Mouse (Mus musculus): Measurements from ENCODE around the gene AA986860. TPM values are rescaled to one million over a fixed set of nuclear protein-coding genes. Genes with fewer than 3 reads are reported as not detected.

The AA986860 gene
- total and polyA plus RNA-seq, 3 experiments: 0.43 to 0.82 (median 0.47) TPM

GRCm38 (mm10) chr1:130710283-130711080 lies 21.3 kb upstream of the AA986860 start:
- H3K4me3 ChIP-seq: no peak overlapping the region
- no peaks in the 10 kb centered on the region for H3K27me3 ChIP-seq (ENCODE audit: control insufficient read depth, insufficient read depth, low read length)
- peaks cover 52% of the 10 kb centered on the region for H3K36me3 ChIP-seq (ENCODE audit: control insufficient read depth, insufficient read depth, low read length)
- intact Hi-C loops (cut with DNase I): loop anchor here (10.0 kb wide), 1 partner anchor 384 kb away; the partner anchor contains the start of gene Mapkapk2
- peak in 1 of 2 experiments; percentile 35 for DNase-seq
- 0 out of 2 replicates have a peak, but pooled peaks cover 2% of the 10 kb centered on the region for H3K79me2 ChIP-seq (replicated peaks; ENCODE audit: control insufficient read depth, insufficient read depth, low read length)
- TF ChIP-seq EP300 (IDR thresholded peaks at IDR 0.05; ENCODE audit: insufficient read depth, low read depth, low read length): peak; percentile 87
- no peak for TF ChIP-seq CTCF (IDR thresholded peaks at IDR 0.05)
- WGBS: 72% methylated on average over 22 of the region's 22 CpGs
- H3K27ac ChIP-seq: peak overlapping the region; percentile 72
- peak overlapping the region; percentile 20; the same call in 1 of the 2 replicates for H3K9ac ChIP-seq (ENCODE audit: low read depth, low read length)
- peaks cover 3% of the 10 kb centered on the region for H3K4me1 ChIP-seq (ENCODE audit: control insufficient read depth, insufficient read depth, low read length)

- H3K9ac ChIP-seq (ENCODE audit: low read depth, low read length): no peak overlapping the region
- TF ChIP-seq POLR2A (IDR thresholded peaks at IDR 0.05; ENCODE audit: insufficient read depth, low read depth, low read length) (no peak), CTCF (IDR thresholded peaks at IDR 0.05) (no peak), EP300 (IDR thresholded peaks at IDR 0.05; ENCODE audit: insufficient read depth, low read depth, low read length) (no peak)
- peaks cover 6% of the 10 kb centered on the region for H3K4me1 ChIP-seq (ENCODE audit: control insufficient read depth, insufficient read depth, low read length)
- peak overlapping the region; percentile 53 for H3K27ac ChIP-seq
- 68% methylated on average over 4 of the region's 4 CpGs for WGBS
- H3K79me2 ChIP-seq (replicated peaks; ENCODE audit: control insufficient read depth, insufficient read depth, low read length): peaks cover 2% of the 10 kb centered on the region; the same call in 1 of the 2 replicates
- DNase-seq: no peak
- peak overlapping the region; percentile 19 for H3K4me3 ChIP-seq
- intact Hi-C loops (cut with DNase I): loop anchor here (10.0 kb wide), 1 partner anchor 381 kb away; the partner anchor contains the start of gene Mapkapk2
- H3K36me3 ChIP-seq (ENCODE audit: control insufficient read depth, insufficient read depth, low read length): peaks cover 33% of the 10 kb centered on the region
- H3K27me3 ChIP-seq (ENCODE audit: control insufficient read depth, insufficient read depth, low read length): no peaks in the 10 kb centered on the region
Observed at GRCm38 (mm10) chr1:130714046-130714445, 17.7 kb upstream of the AA986860 start.

DNA sequence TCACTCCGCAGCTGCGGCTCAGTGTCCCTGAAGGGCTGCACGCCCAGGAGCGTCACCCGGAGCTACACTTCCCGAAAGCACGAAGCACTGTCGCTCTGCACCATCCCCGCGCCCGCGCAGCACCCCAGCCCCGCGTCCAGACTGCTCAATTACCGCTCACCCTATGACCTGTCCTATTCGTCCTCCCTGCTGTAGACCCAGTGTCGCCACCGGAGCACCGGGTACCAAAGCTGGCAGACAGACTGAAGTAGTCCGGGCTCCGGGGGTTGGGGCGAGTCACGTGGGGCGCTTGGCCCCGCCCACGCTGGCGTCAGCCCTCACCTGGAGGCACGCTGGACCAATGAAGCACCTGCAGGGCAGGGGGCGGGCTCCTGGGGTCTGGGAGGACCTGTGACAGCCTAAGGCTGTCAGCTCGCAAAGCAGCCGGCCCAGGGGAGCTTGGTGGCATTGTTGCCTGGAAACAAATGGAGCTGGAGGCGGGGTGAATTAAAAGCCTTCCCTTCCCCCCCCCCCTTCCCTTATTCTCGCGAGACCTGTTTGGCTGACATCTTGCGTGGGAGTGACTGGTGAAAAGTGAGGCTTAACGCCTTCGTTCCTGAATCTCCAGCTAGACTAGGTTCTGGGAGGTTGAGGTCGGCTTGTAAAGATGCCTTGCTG lies 16.1 kb upstream of the AA986860 start, which contains the start of gene Gm29427:
Gene Gm29427 (minus strand): TSS at position 239 of the 657 bp plus-strand sequence.
- peak within 1 kb of the TSS; percentile 96 for H3K27ac ChIP-seq
- intact Hi-C loops (cut with DNase I): loop anchor here (10.0 kb wide), 1 partner anchor 379 kb away; the partner anchor contains the start of gene Mapkapk2
- H3K79me2 ChIP-seq (replicated peaks; ENCODE audit: control insufficient read depth, insufficient read depth, low read length): no peaks in the 10 kb centered on the region; the same call in 1 of the 2 replicates
- peak; percentile 95 to 97 for DNase-seq
- peaks cover 25% of the 10 kb centered on the region for H3K36me3 ChIP-seq (ENCODE audit: control insufficient read depth, insufficient read depth, low read length)
- H3K27me3 ChIP-seq (ENCODE audit: control insufficient read depth, insufficient read depth, low read length): no peaks in the 10 kb centered on the region
- H3K4me3 ChIP-seq: peak within 1 kb of the TSS; percentile 89
- peak; percentile 77 for TF ChIP-seq POLR2A (IDR thresholded peaks at IDR 0.05; ENCODE audit: insufficient read depth, low read depth, low read length)
- TF ChIP-seq EP300 (IDR thresholded peaks at IDR 0.05; ENCODE audit: insufficient read depth, low read depth, low read length): peak; percentile 76; the same call in 1 of the 2 replicates
- TF ChIP-seq CTCF (IDR thresholded peaks at IDR 0.05): no peak
- WGBS: 2% methylated on average over 38 of the region's 38 CpGs
- H3K9ac ChIP-seq (ENCODE audit: low read depth, low read length): peak within 1 kb of the TSS; percentile 91
- H3K4me1 ChIP-seq (ENCODE audit: control insufficient read depth, insufficient read depth, low read length): peaks cover 5% of the 10 kb centered on the region

DNA sequence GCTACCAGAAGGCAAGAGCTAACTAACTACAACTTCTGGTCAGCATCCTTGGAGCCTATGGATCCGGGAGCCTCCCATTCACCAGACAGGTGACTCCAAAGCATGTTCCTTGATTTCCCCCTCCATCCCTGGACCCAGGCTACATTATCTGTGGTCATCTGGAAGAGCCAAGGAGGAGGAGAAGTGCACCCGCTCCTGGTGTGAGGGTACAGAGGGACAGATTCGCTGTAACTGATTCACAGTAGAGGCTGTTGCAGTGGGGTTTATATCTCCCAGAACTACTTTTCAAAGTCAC lies 15.6 kb upstream of the AA986860 start:
- intact Hi-C loops (cut with DNase I): loop anchor here (10.0 kb wide), 1 partner anchor 379 kb away; the partner anchor contains the start of gene Mapkapk2
- Histone ChIP-seq H3K4me1 (ENCODE audit: control insufficient read depth, insufficient read depth, low read length) (peaks cover 4% of the 10 kb centered on the region), H3K27ac (peak overlapping the region; percentile 96), H3K36me3 (ENCODE audit: control insufficient read depth, insufficient read depth, low read length) (peaks cover 24% of the 10 kb centered on the region), H3K9ac (ENCODE audit: low read depth, low read length) (peak overlapping the region; percentile 91), H3K79me2 (replicated peaks; ENCODE audit: control insufficient read depth, insufficient read depth, low read length) (no peaks in the 10 kb centered on the region; the same call in 1 of the 2 replicates), H3K4me3 (peak overlapping the region; percentile 89), H3K27me3 (ENCODE audit: control insufficient read depth, insufficient read depth, low read length) (no peaks in the 10 kb centered on the region)
- no peak for DNase-seq
- TF ChIP-seq POLR2A (IDR thresholded peaks at IDR 0.05; ENCODE audit: insufficient read depth, low read depth, low read length): no peak
- TF ChIP-seq CTCF (IDR thresholded peaks at IDR 0.05): no peak
- TF ChIP-seq EP300 (IDR thresholded peaks at IDR 0.05; ENCODE audit: insufficient read depth, low read depth, low read length): no peak
- WGBS: 0% methylated on average over 3 of the region's 3 CpGs

DNA sequence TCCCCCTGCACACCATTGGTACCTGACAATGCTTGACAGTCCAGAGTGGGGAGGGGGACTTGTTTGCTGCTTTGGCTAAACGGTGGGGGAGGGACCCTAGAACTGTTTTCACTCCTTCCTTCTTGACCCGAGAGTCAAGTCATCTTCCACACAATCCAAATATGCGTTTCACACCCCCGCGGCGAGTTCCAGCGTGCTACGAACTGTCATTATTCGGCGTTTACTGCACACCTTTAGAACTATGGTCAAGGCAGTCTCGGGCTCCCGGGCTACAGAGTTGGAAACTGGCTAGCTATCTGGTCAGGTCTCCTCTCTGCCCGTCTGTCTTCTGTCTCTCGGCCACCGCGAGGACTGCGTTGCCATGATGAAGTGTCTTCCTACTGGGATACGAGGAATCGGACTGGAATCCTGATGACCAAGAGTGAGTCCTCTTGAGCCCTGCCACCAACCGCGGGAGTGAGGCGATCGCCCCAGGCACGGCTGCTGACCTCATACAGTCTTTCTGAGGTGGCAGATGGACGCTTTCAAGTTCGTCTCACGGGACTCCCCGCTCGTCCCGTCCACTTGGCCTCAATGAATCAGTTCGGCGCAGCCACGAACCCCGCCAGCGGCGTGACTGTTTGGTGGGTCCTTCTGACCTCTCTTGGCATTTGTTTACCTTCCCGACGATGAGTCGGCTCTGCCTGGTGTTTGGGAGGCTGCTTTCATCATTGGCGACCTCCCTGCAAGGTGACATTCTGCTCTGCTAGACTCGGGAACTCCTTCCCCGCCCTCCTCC lies 15.1 kb upstream of the AA986860 start:
- no peak for DNase-seq
- TF ChIP-seq CTCF (IDR thresholded peaks at IDR 0.05) (no peak), EP300 (IDR thresholded peaks at IDR 0.05; ENCODE audit: insufficient read depth, low read depth, low read length) (no peak), POLR2A (IDR thresholded peaks at IDR 0.05; ENCODE audit: insufficient read depth, low read depth, low read length) (no peak)
- H3K4me1 ChIP-seq (ENCODE audit: control insufficient read depth, insufficient read depth, low read length): peaks cover 4% of the 10 kb centered on the region
- WGBS: under 1% methylated on average over 42 of the region's 42 CpGs
- peak overlapping the region; percentile 91 for H3K9ac ChIP-seq (ENCODE audit: low read depth, low read length)
- peak overlapping the region; percentile 96 for H3K27ac ChIP-seq
- no peaks in the 10 kb centered on the region; the same call in 1 of the 2 replicates for H3K79me2 ChIP-seq (replicated peaks; ENCODE audit: control insufficient read depth, insufficient read depth, low read length)
- H3K27me3 ChIP-seq (ENCODE audit: control insufficient read depth, insufficient read depth, low read length): no peaks in the 10 kb centered on the region
- intact Hi-C loops (cut with DNase I): loop anchor here (10.0 kb wide), 1 partner anchor 378 kb away; the partner anchor contains the start of gene Mapkapk2
- peak overlapping the region; percentile 89 for H3K4me3 ChIP-seq
- H3K36me3 ChIP-seq (ENCODE audit: control insufficient read depth, insufficient read depth, low read length): peaks cover 19% of the 10 kb centered on the region

Data from heart, adult 2 months (tissue).